Mouse (Mus musculus): ENCODE measurements around the gene Sigirr. TPM values are rescaled to one million over a fixed set of nuclear protein-coding genes. Genes with fewer than 3 reads are reported as not detected.
A peak's percentile ranks its signal among the peaks of the same experiment; 100 is the strongest.

The Sigirr gene
- total and polyA plus RNA-seq, 3 experiments, result 8.3 to 17.5 TPM; not detected in 1

DNA sequence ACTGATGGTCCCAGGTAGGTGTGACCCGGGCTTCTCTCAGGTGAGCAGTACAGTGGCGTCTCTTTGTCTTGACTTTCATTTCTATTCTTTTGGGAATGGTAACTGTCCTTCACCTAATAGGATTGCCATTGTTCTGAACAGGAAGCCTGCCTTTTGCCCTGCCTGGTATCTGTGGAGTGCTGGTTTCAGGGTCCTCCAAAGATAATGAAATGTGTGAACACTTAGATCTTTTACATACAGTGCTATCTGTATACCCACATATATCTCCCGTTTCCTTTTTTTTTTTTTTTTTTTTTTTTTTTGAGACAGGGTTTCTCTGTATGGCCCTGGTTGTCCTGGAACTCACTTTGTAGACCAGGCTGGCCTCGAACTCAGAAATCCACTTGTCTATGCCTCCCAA lies 41.0 kb upstream of the Sigirr start:
- H3K9me3 ChIP-seq (replicated peaks; ENCODE audit: insufficient read depth, low read length), result no peaks in the 10 kb centered on the region
- peaks cover 24 to 27% of the 10 kb centered on the region in 2 experiments for H3K4me1 ChIP-seq (ENCODE audit: control insufficient read depth in 1 of 2, insufficient read depth in 2 of 2, low read length in 2 of 2)
- no peak overlapping the region for H3K4me3 ChIP-seq (ENCODE audit: control insufficient read depth in 1 of 2, insufficient read depth in 1 of 2, low read depth in 2 of 2, low read length in 2 of 2)
- DNase-seq (ENCODE audit: low read depth, low spot score), result peak; percentile 54
- H3K36me3 ChIP-seq (ENCODE audit: control insufficient read depth in 1 of 2, insufficient read depth in 2 of 2, low read length in 2 of 2), result peaks cover 7 to 14% of the 10 kb centered on the region in 2 experiments
- no peaks in the 10 kb centered on the region for H3K27me3 ChIP-seq (ENCODE audit: control insufficient read depth in 1 of 2, insufficient read depth in 2 of 2, low read length in 2 of 2)
- peak overlapping the region; percentile 44 for H3K27ac ChIP-seq (ENCODE audit: control insufficient read depth, low read depth, low read length)
- H3K9ac ChIP-seq (ENCODE audit: control insufficient read depth, low read depth, low read length, poor library complexity, severe bottlenecking), result no peak overlapping the region
- no peaks in the 10 kb centered on the region for H3K79me2 ChIP-seq (ENCODE audit: control insufficient read depth, insufficient read depth, low read length, poor library complexity)
- TF ChIP-seq SIN3A (IDR thresholded peaks at IDR 0.05; ENCODE audit: low read length) (peak; percentile 33; the same call in 1 of the 2 replicates), ETS1 (IDR thresholded peaks at IDR 0.05; ENCODE audit: low read depth, low read length) (peak; percentile 57; the same call in 1 of the 2 replicates), MAZ (IDR thresholded peaks at IDR 0.05; ENCODE audit: low read depth, low read length) (no peak), NELFE (IDR thresholded peaks at IDR 0.05; ENCODE audit: low read depth, low read length) (no peak), MYC (IDR thresholded peaks at IDR 0.05; ENCODE audit: low read depth, low read length) (no peak), POLR2A (IDR thresholded peaks at IDR 0.05; ENCODE audit: control insufficient read depth in 1 of 2, insufficient read depth in 1 of 2, low read depth in 1 of 2, low read length in 2 of 2, poor library complexity in 1 of 2) (no peak), CTCF (IDR thresholded peaks at IDR 0.05 in 2 of 3, conservative IDR thresholded peaks at IDR 0.05 in 1 of 3; ENCODE audit: control insufficient read depth in 1 of 3, insufficient read depth in 1 of 3, low read depth in 2 of 3, low read length in 3 of 3, poor library complexity in 1 of 3, severe bottlenecking in 1 of 3) (no peak), ZMIZ1 (IDR thresholded peaks at IDR 0.05; ENCODE audit: low read depth, low read length) (0 out of 2 replicates have a peak, but pooled peaks have one; percentile 35), TCF12 (IDR thresholded peaks at IDR 0.05; ENCODE audit: low read depth, low read length) (peak; percentile 90), TAL1 (IDR thresholded peaks at IDR 0.05; ENCODE audit: low read length) (peak; percentile 59), E2F4 (IDR thresholded peaks at IDR 0.05; ENCODE audit: borderline replicate concordance, low read depth, low read length) (no peak), KAT2A (conservative IDR thresholded peaks at IDR 0.05; ENCODE audit: low read depth, low read length) (no peak), POLR2AphosphoS2 (IDR thresholded peaks at IDR 0.05; ENCODE audit: low read length) (no peak), GABPA (IDR thresholded peaks at IDR 0.05; ENCODE audit: low read depth, low read length) (no peak), MYB (IDR thresholded peaks at IDR 0.05; ENCODE audit: low read depth, low read length) (no peak), MAFK (IDR thresholded peaks at IDR 0.05; ENCODE audit: borderline replicate concordance, low read depth, low read length) (no peak), GATA1 (IDR thresholded peaks at IDR 0.05; ENCODE audit: low read depth, low read length) (peak; percentile 87), POLR2AphosphoS5 (IDR thresholded peaks at IDR 0.05; ENCODE audit: borderline replicate concordance, low read depth, low read length) (no peak), NRF1 (IDR thresholded peaks at IDR 0.05; ENCODE audit: insufficient read depth, low read depth, low read length, poor library complexity, severe bottlenecking) (no peak), UBTF (IDR thresholded peaks at IDR 0.05; ENCODE audit: borderline replicate concordance, insufficient read depth, low read depth, low read length) (no peak), CHD1 (IDR thresholded peaks at IDR 0.05; ENCODE audit: low read depth, low read length) (no peak), CHD2 (IDR thresholded peaks at IDR 0.05; ENCODE audit: low read length) (no peak), MXI1 (IDR thresholded peaks at IDR 0.05; ENCODE audit: low read depth, low read length) (no peak), JUND (IDR thresholded peaks at IDR 0.05; ENCODE audit: low read depth, low read length) (no peak), SMC3 (IDR thresholded peaks at IDR 0.05; ENCODE audit: low read depth, low read length) (no peak), ELF1 (IDR thresholded peaks at IDR 0.05; ENCODE audit: low read depth, low read length) (no peak), USF1 (IDR thresholded peaks at IDR 0.05; ENCODE audit: low read depth, low read length) (no peak), USF2 (IDR thresholded peaks at IDR 0.05; ENCODE audit: borderline replicate concordance in 1 of 2, insufficient read depth in 1 of 2, low read depth in 1 of 2, low read length in 2 of 2) (no peak), RCOR1 (IDR thresholded peaks at IDR 0.05; ENCODE audit: low read depth, low read length) (peak; percentile 45; the same call in 1 of the 2 replicates), TBP (IDR thresholded peaks at IDR 0.05; ENCODE audit: low read depth, low read length) (no peak), HCFC1 (IDR thresholded peaks at IDR 0.05; ENCODE audit: low read depth, low read length) (no peak), EP300 (IDR thresholded peaks at IDR 0.05; ENCODE audit: low read depth in 1 of 2, low read length in 2 of 2) (peak; percentile 83 to 89), ZKSCAN1 (IDR thresholded peaks at IDR 0.05; ENCODE audit: low read depth, low read length) (no peak), MAX (IDR thresholded peaks at IDR 0.05; ENCODE audit: low read length) (no peak), RAD21 (IDR thresholded peaks at IDR 0.05; ENCODE audit: low read depth, low read length) (no peak), MEF2A (IDR thresholded peaks at IDR 0.05; ENCODE audit: extremely low read depth, insufficient replicate concordance, low read depth, low read length, poor library complexity, severe bottlenecking) (no peak), ZNF384 (IDR thresholded peaks at IDR 0.05; ENCODE audit: low read depth, low read length) (peak; percentile 96), ZC3H11A (IDR thresholded peaks at IDR 0.05; ENCODE audit: low read depth, low read length) (no peak)
